Mouse (Mus musculus) midbrain, postnatal 0 days (tissue): ENCODE measurements around the gene Gm2016. TPM values are rescaled to one million over a fixed set of nuclear protein-coding genes. Genes with fewer than 3 reads are reported as not detected.
"Not testable (repeated sequence)": the region's sequence is repeated elsewhere in the genome, so short reads cannot be mapped to it uniquely, and the experiment has no call there.

Experiments
- ATAC-seq: fragments of 200-750 bp; cut with Nextera tagmentation; 2 replicates; pipeline ENCODE4 v1.8.0; 2017; ENCODE audit warnings: moderate number of reproducible peaks, mild to moderate bottlenecking, moderate TSS enrichment, moderate library complexity; ENCODE audit not compliant: low FRiP score
- DNase-seq: peaks from one replicate; pipeline ENCODE4 v3.0.0-alpha.2; 2015; ENCODE audit warnings: low spot score
- H3K27ac ChIP-seq: fragments of 300-500 bp; sonication (generic); 2 replicates; pipeline ENCODE4 v1.5.1; 2014; ENCODE audit warnings: low read depth, mild to moderate bottlenecking, low read length, mixed read lengths
- H3K27me3 ChIP-seq: fragments of 300-500 bp; sonication (generic); 2 replicates; pipeline ENCODE4 v1.6.1; 2014; ENCODE audit warnings: low read length, control low read depth, mixed read lengths; ENCODE audit not compliant: insufficient read depth
- H3K36me3 ChIP-seq: fragments of 300-500 bp; sonication (generic); 2 replicates; pipeline ENCODE4 v1.6.1; 2014; ENCODE audit warnings: low read length, control low read depth, mixed read lengths; ENCODE audit not compliant: insufficient read depth
- H3K4me1 ChIP-seq: fragments of 300-500 bp; sonication (generic); 2 replicates; pipeline ENCODE4 v1.6.1; 2014; ENCODE audit warnings: mild to moderate bottlenecking, control low read depth, antibody characterized with exemption, low read length, mixed read lengths; ENCODE audit not compliant: insufficient read depth
- H3K4me2 ChIP-seq: fragments of 300-500 bp; sonication (generic); 2 replicates; pipeline ENCODE4 v1.6.1; 2014; ENCODE audit warnings: low read depth, mild to moderate bottlenecking, low read length, mixed read lengths; ENCODE audit not compliant: poor library complexity, severe bottlenecking
- H3K4me3 ChIP-seq: fragments of 300-500 bp; sonication (generic); 2 replicates; pipeline ENCODE4 v1.5.1; 2014; ENCODE audit warnings: low read depth, mild to moderate bottlenecking, low read length, moderate library complexity
- H3K9ac ChIP-seq: fragments of 300-500 bp; sonication (generic); replicated peaks from 2 replicates; pipeline ENCODE4 v1.6.1; 2014; ENCODE audit warnings: mild to moderate bottlenecking, low read length, moderate library complexity, mixed read lengths; ENCODE audit not compliant: poor library complexity, severe bottlenecking
- H3K9me3 ChIP-seq: fragments of 300-500 bp; sonication (generic); 2 replicates; pipeline ENCODE4 v1.6.1; 2016; ENCODE audit warnings: low read length, control low read depth
- WGBS: fragments of 180-500 bp; shearing (Covaris S2); extraction: QIAGEN DNeasy Blood & Tissue Kit; methylation state at CpG from one replicate; pipeline ENCODE4 v1.1.7; 2014; 5-methylcytosine and 5-hydroxymethylcytosine counted together
- polyA plus RNA-seq: library from polyadenylated mRNA; unstranded; fragments of >200 nt; fragmentation: Nextera tagmentation; extraction: Ambion mirVana; gene quantifications from 2 replicates; pipeline ENCODE4 v1.2.1, GENCODE M21; 2015
- total RNA-seq: library from RNA; depleted of rRNA; stranded (reverse); fragments of >200 nt; gene quantifications from 2 replicates; pipeline ENCODE4 v1.2.3, GENCODE M21; 2014; rRNA removed

The Gm2016 gene
- total and polyA plus RNA-seq, 2 experiments from 2014 or later: not detected

DNA sequence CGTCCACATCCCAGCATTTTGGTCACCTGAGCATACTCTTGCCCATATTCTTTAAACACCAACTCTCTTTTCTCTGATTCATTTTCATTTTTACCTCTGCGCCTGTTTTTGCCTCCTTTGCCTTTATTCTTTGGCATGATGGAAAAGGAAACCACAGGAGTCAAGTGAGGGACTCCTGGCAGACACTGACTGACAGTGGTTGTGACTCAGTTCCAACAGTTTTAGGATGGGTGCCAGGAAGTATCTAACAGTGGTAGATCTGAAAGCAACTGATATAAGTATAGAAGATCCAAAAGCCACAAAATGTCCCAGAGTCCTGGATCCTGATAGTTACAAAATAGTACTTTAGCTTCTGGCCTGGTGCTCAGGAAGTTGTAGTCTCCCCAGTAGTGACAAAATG lies 45.8 kb downstream of the Gm2016 start, which contains the start of gene Gm2035:
Gene Gm2035 (minus strand): TSS at position 137 of the 400 bp plus-strand sequence.
- H3K4me1 ChIP-seq, H3K27me3 ChIP-seq: not testable (repeated sequence)
- 68% methylated on average over 2 of the region's 2 CpGs for WGBS

More for the DNA sequence above, 45.8 kb downstream of the Gm2016 start, which contains the start of gene Gm2035:
- DNase-seq, H3K27ac ChIP-seq, ATAC-seq, H3K9ac ChIP-seq, H3K4me3 ChIP-seq, H3K4me2 ChIP-seq, H3K36me3 ChIP-seq, H3K9me3 ChIP-seq: not testable (repeated sequence)

Other genes starting within 250 kb of the Gm2016 start
- gene Gm16381, start 229.5 kb upstream of the Gm2016 start, total RNA-seq: not detected in 2 replicates
- not detected in 2 replicates for gene Gm16381, start 229.5 kb upstream of the Gm2016 start, polyA plus RNA-seq
- gene Gm21319, start 98.3 kb upstream of the Gm2016 start, total RNA-seq: not detected in 2 replicates
- gene Gm21319, start 98.3 kb upstream of the Gm2016 start, polyA plus RNA-seq: not detected in 2 replicates
- gene Gm21936, start 78.6 kb upstream of the Gm2016 start, total RNA-seq: not detected in 2 replicates
- gene Gm21936, start 78.6 kb upstream of the Gm2016 start, polyA plus RNA-seq: not detected in 2 replicates
- not detected in 2 replicates for gene BB287469, start 57.5 kb upstream of the Gm2016 start, total RNA-seq
- gene BB287469, start 57.5 kb upstream of the Gm2016 start, polyA plus RNA-seq: not detected in 2 replicates
- not detected in 2 replicates for gene Gm2001, start 31.7 kb upstream of the Gm2016 start, total RNA-seq
- gene Gm2001, start 31.7 kb upstream of the Gm2016 start, polyA plus RNA-seq: not detected in 2 replicates
- not detected in 2 replicates for gene Gm2022, start 21.3 kb downstream of the Gm2016 start, total RNA-seq
- not detected in 2 replicates for gene Gm2022, start 21.3 kb downstream of the Gm2016 start, polyA plus RNA-seq
- not detected in 2 replicates for gene Gm2035, start 45.8 kb downstream of the Gm2016 start, total RNA-seq
- gene Gm2035, start 45.8 kb downstream of the Gm2016 start, polyA plus RNA-seq: not detected in 2 replicates
- not detected in 2 replicates for gene Gm2042, start 80.0 kb downstream of the Gm2016 start, total RNA-seq
- gene Gm2042, start 80.0 kb downstream of the Gm2016 start, polyA plus RNA-seq: not detected in 2 replicates
- not detected in 2 replicates for gene Gm2075, start 137.8 kb downstream of the Gm2016 start, total RNA-seq
- not detected in 2 replicates for gene Gm2075, start 137.8 kb downstream of the Gm2016 start, polyA plus RNA-seq
- not detected in 2 replicates for gene Gm6803, start 144.7 kb downstream of the Gm2016 start, total RNA-seq
- not detected in 2 replicates for gene Gm6803, start 144.7 kb downstream of the Gm2016 start, polyA plus RNA-seq
- not detected in 2 replicates for gene Gm2056, start 152.9 kb downstream of the Gm2016 start, total RNA-seq
- gene Gm2056, start 152.9 kb downstream of the Gm2016 start, polyA plus RNA-seq: not detected in 2 replicates
- not detected in 2 replicates for gene Gm16368, start 209.6 kb downstream of the Gm2016 start, total RNA-seq
- not detected in 2 replicates for gene Gm16368, start 209.6 kb downstream of the Gm2016 start, polyA plus RNA-seq